Mouse (Mus musculus): ENCODE data around the gene Colec11.

DNA sequence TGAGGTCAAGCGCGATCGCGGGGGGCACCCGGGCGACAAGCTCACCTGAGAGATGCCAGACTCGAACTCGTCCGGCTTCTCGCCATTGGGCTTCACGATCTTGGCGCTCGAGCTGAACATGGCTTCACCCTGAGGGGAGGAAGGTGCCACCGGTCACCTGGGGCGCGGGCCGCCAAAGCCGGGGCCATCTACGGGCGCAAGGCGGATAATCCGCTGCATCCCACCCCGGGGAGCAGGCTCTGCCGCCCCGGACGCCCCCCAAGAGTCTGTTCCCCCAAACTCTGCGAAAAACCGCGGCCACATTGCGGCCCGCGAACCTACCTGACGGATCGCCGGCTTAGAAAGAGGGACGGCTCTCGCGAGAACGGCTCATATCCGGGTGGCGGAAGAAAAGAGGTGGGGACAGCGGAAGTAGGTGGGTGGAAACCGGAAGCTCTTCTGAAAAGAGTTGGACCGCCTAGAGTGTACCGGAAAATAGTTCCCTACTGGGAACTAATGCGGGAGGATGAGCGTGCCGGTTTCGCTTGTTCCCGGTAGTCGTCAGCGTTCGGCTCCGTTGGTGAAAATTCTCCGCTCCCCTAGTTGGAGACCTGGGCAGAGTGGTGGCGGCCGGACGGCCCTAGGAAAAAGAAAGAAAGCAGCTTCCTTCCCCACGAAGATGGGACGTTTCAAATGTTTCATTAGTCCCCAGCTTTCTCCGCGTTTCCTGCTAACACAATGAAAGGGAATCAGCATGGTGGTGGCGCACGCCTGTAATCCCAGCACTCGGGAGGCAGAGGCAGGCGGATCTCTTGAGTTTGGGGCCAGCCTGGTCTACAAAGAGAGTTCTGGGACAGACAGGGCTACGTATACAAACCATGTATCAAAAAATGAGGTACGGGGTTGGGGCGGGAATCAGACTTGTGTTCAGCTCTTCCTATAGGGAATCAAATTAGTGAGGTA lies 12.6 kb upstream of the Colec11 start, which contains the start of gene Rps7:
- peak; percentile 65 for TF ChIP-seq POLR2A (IDR thresholded peaks at IDR 0.05; ENCODE audit: insufficient read depth, low read length)
- TF ChIP-seq CTCF (IDR thresholded peaks at IDR 0.05; ENCODE audit: low read depth, low read length): no peak
- TF ChIP-seq EP300 (IDR thresholded peaks at IDR 0.05; ENCODE audit: insufficient read depth, low read depth, low read length): no peak

Data from ES-Bruce4 (cell line).